Mouse (Mus musculus): ENCODE data around the gene Cx3cl1.

DNA sequence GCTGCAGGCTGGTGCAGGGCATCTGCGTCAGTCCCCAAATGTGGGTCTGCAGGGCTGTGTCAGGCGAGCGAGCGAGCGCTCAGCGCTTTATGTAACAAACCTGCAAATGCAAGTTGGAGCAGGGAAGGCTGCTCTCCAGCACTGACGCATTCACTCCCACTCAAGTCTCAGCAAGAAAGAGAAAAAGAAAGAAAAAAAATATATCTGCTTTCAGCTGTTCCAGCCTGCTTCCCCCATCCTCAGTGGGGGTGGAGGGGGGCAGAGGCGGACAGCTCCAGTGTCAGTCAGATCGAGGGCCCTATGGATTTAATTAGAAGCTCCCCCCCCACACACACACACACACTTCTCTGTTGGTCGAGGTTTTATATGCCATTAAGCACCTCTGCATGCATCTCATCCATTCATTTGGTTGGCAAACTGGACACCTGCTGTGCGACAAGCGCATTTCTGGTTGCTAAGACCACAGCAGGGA, 1.9 kb downstream of the Cx3cl1 start:
- no peak for TF ChIP-seq GATA1 (IDR thresholded peaks at IDR 0.05; ENCODE audit: borderline replicate concordance, low read length)
- no peak for TF ChIP-seq FLI1 (IDR thresholded peaks at IDR 0.05; ENCODE audit: low read length)
